Mouse (Mus musculus) MEL (cell line): Measurements from ENCODE around the gene Nabp2. TPM values are rescaled to one million over a fixed set of nuclear protein-coding genes. Genes with fewer than 3 reads are reported as not detected.

Experiments
- DNase-seq: peaks from one replicate; pipeline ENCODE4 v3.0.0; 2011; ENCODE audit warnings: low read depth, low spot score
- H3K27ac ChIP-seq: 2 replicates; pipeline ENCODE4 v1.5.1; 2012; ENCODE audit warnings: low read depth, mild to moderate bottlenecking, control low read depth, low read length, moderate library complexity; ENCODE audit not compliant: control insufficient read depth
- H3K27me3 ChIP-seq, 2 experiments: fragments of 150-350 bp in 1 of 2; sonication (generic) in 1 of 2; 2 replicates each; pipeline ENCODE4 v1.6.1; 2012; ENCODE audit warnings: low read length in 2 of 2, mild to moderate bottlenecking in 2 of 2, improper control_type of control experiment in 1 of 2, moderate library complexity in 1 of 2; ENCODE audit not compliant: insufficient read depth in 2 of 2, control insufficient read depth in 1 of 2
- H3K36me3 ChIP-seq, 2 experiments: 2 replicates each; pipeline ENCODE4 v1.6.1; 2012 to 2014; ENCODE audit warnings: low read length in 2 of 2, improper control_type of control experiment in 1 of 2, inconsistent platforms in 1 of 2, mild to moderate bottlenecking in 1 of 2; ENCODE audit not compliant: insufficient read depth in 2 of 2, control insufficient read depth in 1 of 2
- H3K4me1 ChIP-seq, 2 experiments: fragments of 150-350 bp in 1 of 2; sonication (generic) in 1 of 2; 2 replicates each; pipeline ENCODE4 v1.6.1; 2012; ENCODE audit warnings: low read length in 2 of 2, improper control_type of control experiment in 1 of 2, mild to moderate bottlenecking in 1 of 2; ENCODE audit not compliant: insufficient read depth in 2 of 2, control insufficient read depth in 1 of 2
- H3K4me3 ChIP-seq, 2 experiments: fragments of 150-350 bp in 1 of 2; sonication (generic) in 1 of 2; 2 replicates each; pipeline ENCODE4 v1.5.1; 2012; ENCODE audit warnings: low read depth in 2 of 2, low read length in 2 of 2, mild to moderate bottlenecking in 2 of 2, moderate library complexity in 2 of 2, control low read depth in 1 of 2, improper control_type of control experiment in 1 of 2; ENCODE audit not compliant: control insufficient read depth in 1 of 2, insufficient read depth in 1 of 2
- H3K79me2 ChIP-seq: 2 replicates; pipeline ENCODE4 v1.6.1; 2012; ENCODE audit warnings: mild to moderate bottlenecking, low read length, moderate library complexity; ENCODE audit not compliant: control insufficient read depth, poor library complexity, insufficient read depth
- H3K9ac ChIP-seq: 2 replicates; pipeline ENCODE4 v1.6.1; 2012; ENCODE audit warnings: low read depth, mild to moderate bottlenecking, control low read depth, low read length, moderate library complexity; ENCODE audit not compliant: control insufficient read depth, poor library complexity, severe bottlenecking
- H3K9me3 ChIP-seq: fragments of 150-350 bp; sonication (generic); replicated peaks from 2 replicates; pipeline ENCODE4 v1.6.1; 2012; ENCODE audit warnings: mild to moderate bottlenecking, low read length, improper control_type of control experiment, moderate library complexity; ENCODE audit not compliant: insufficient read depth
- CTCF ChIP-seq, 3 experiments: IDR thresholded peaks in 2 of 3; conservative IDR thresholded peaks in 1 of 3; 2 replicates each; pipeline ENCODE4 v1.5.1; 2011 to 2012; ENCODE audit warnings: low read length in 3 of 3, low read depth in 2 of 3, mild to moderate bottlenecking in 2 of 3, improper control_type of control experiment in 1 of 3, inconsistent platforms in 1 of 3, mixed read lengths in 1 of 3, moderate library complexity in 1 of 3; ENCODE audit not compliant: control insufficient read depth in 1 of 3, insufficient read depth in 1 of 3, poor library complexity in 1 of 3, severe bottlenecking in 1 of 3
- E2F4 ChIP-seq: IDR thresholded peaks from 2 replicates; pipeline ENCODE4 v1.6.1; 2011; ENCODE audit warnings: low read depth, low read length, improper control_type of control experiment, borderline replicate concordance
- ELF1 ChIP-seq: IDR thresholded peaks from 2 replicates; pipeline ENCODE4 v1.6.1; 2014; ENCODE audit warnings: low read depth, mild to moderate bottlenecking, inconsistent platforms, low read length, improper control_type of control experiment, moderate library complexity
- HCFC1 ChIP-seq: IDR thresholded peaks from 2 replicates; pipeline ENCODE4 v1.6.1; 2012; ENCODE audit warnings: low read depth, mild to moderate bottlenecking, inconsistent platforms, low read length, improper control_type of control experiment, moderate library complexity
- MAFK ChIP-seq: IDR thresholded peaks from 2 replicates; pipeline ENCODE4 v1.6.1; 2011; ENCODE audit warnings: low read depth, mild to moderate bottlenecking, low read length, improper control_type of control experiment, borderline replicate concordance
- MAX ChIP-seq: IDR thresholded peaks from 2 replicates; pipeline ENCODE4 v1.6.1; 2011; ENCODE audit warnings: low read length, improper control_type of control experiment
- MAZ ChIP-seq: IDR thresholded peaks from 2 replicates; pipeline ENCODE4 v1.6.1; 2012; ENCODE audit warnings: low read depth, mild to moderate bottlenecking, inconsistent platforms, low read length, improper control_type of control experiment
- MEF2A ChIP-seq: IDR thresholded peaks from 2 replicates; pipeline ENCODE4 v1.6.1; 2014; ENCODE audit warnings: low read depth, mild to moderate bottlenecking, inconsistent platforms, low read length, improper control_type of control experiment; ENCODE audit not compliant: poor library complexity, insufficient replicate concordance, severe bottlenecking; ENCODE audit errors: extremely low read depth
- MYC ChIP-seq: IDR thresholded peaks from 2 replicates; pipeline ENCODE4 v1.6.1; 2011; ENCODE audit warnings: low read depth, mild to moderate bottlenecking, low read length, improper control_type of control experiment, moderate library complexity
- NRF1 ChIP-seq: IDR thresholded peaks from 2 replicates; pipeline ENCODE4 v1.6.1; 2014; ENCODE audit warnings: low read depth, mild to moderate bottlenecking, inconsistent platforms, low read length, improper control_type of control experiment, moderate library complexity; ENCODE audit not compliant: poor library complexity, insufficient read depth, severe bottlenecking
- POLR2AphosphoS5 ChIP-seq: IDR thresholded peaks from 2 replicates; pipeline ENCODE4 v1.6.1; 2012; ENCODE audit warnings: low read depth, borderline replicate concordance, mild to moderate bottlenecking, inconsistent platforms, low read length, moderate library complexity, mixed read lengths
- SIN3A ChIP-seq: IDR thresholded peaks from 2 replicates; pipeline ENCODE4 v1.6.1; 2012; ENCODE audit warnings: low read length, improper control_type of control experiment, inconsistent platforms
- SMC3 ChIP-seq: IDR thresholded peaks from 2 replicates; pipeline ENCODE4 v1.6.1; 2011; ENCODE audit warnings: low read depth, low read length, improper control_type of control experiment
- TAL1 ChIP-seq: IDR thresholded peaks from 2 replicates; pipeline ENCODE4 v1.6.1; 2012; ENCODE audit warnings: mild to moderate bottlenecking, inconsistent platforms, low read length, moderate library complexity, mixed read lengths
- TCF12 ChIP-seq: IDR thresholded peaks from 2 replicates; pipeline ENCODE4 v1.6.1; 2014; ENCODE audit warnings: low read depth, mild to moderate bottlenecking, inconsistent platforms, low read length, improper control_type of control experiment, moderate library complexity
- UBTF ChIP-seq: IDR thresholded peaks from 2 replicates; pipeline ENCODE4 v1.6.1; 2012; ENCODE audit warnings: low read depth, mild to moderate bottlenecking, inconsistent platforms, low read length, improper control_type of control experiment, moderate library complexity, borderline replicate concordance; ENCODE audit not compliant: insufficient read depth
- USF2 ChIP-seq, 2 experiments: IDR thresholded peaks; 2 replicates each; pipeline ENCODE4 v1.6.1; 2011 to 2012; ENCODE audit warnings: improper control_type of control experiment in 2 of 2, low read length in 2 of 2, borderline replicate concordance in 1 of 2, inconsistent platforms in 1 of 2, low read depth in 1 of 2, mild to moderate bottlenecking in 1 of 2; ENCODE audit not compliant: insufficient read depth in 1 of 2
- ZC3H11A ChIP-seq: IDR thresholded peaks from 2 replicates; pipeline ENCODE4 v1.6.1; 2012; ENCODE audit warnings: low read depth, mild to moderate bottlenecking, inconsistent platforms, low read length, improper control_type of control experiment
- ZMIZ1 ChIP-seq: IDR thresholded peaks from 2 replicates; pipeline ENCODE4 v1.6.1; 2012; ENCODE audit warnings: low read depth, mild to moderate bottlenecking, inconsistent platforms, low read length, improper control_type of control experiment, moderate library complexity
- ZNF384 ChIP-seq: IDR thresholded peaks from 2 replicates; pipeline ENCODE4 v1.6.1; 2012; ENCODE audit warnings: low read depth, mild to moderate bottlenecking, inconsistent platforms, low read length, improper control_type of control experiment
- polyA plus RNA-seq, 2 experiments: library from polyadenylated mRNA; stranded (reverse) in 1 of 2; unstranded in 1 of 2; fragments of >175 nt in 1 of 2; fragments of >200 nt in 1 of 2; gene quantifications; 2 replicates each; pipeline versions ENCODE4 v1.2.1 to v1.2.4; 2012; ENCODE audit warnings: low replicate concordance in 2 of 2, low read depth in 1 of 2; ENCODE audit not compliant: insufficient read length in 2 of 2, insufficient read depth in 1 of 2, missing spikeins in 1 of 2
- total RNA-seq: library from RNA; depleted of rRNA; stranded (reverse); fragments of 300-350 nt; gene quantifications from 2 replicates; pipeline ENCODE4 v1.2.3, GENCODE M21; 2012

The Nabp2 gene
- total and polyA plus RNA-seq, 3 experiments: 33.7 to 249 (median 166) TPM

DNA sequence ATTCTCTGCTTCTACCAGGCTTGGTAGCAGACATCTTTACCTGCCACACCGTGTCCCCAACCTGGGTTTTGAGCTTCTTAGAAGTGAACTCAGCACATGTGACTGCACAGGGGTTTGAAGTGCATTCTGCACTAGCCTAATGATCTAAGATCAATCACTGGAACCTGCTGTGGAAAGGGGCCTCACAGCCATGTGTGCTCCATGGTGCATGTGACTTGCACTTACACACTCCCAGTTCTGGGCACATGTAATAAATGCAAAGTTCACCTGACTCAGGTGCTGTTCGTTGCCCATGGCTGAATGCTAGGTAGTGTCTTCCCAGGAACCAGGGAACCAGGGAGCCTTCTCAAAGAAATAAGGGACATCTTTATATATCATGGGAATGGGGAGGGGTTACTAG, 22.1 kb upstream of the Nabp2 start:
- Histone ChIP-seq H3K9ac (no peak overlapping the region), H3K79me2 (no peaks in the 10 kb centered on the region), H3K27ac (no peak overlapping the region), H3K36me3 (peaks cover 0 to 29% of the 10 kb centered on the region in 2 experiments; a peak in 2 of 4 replicates)
- no peak for DNase-seq
- no peak for TF ChIP-seq NRF1
- TF ChIP-seq MAX: no peak
- TF ChIP-seq E2F4: no peak
- no peak for TF ChIP-seq CTCF (IDR thresholded peaks at IDR 0.05 in 2 of 3, conservative IDR thresholded peaks at IDR 0.05 in 1 of 3; ENCODE audit: control insufficient read depth in 1 of 3, insufficient read depth in 1 of 3, low read depth in 2 of 3, low read length in 3 of 3, poor library complexity in 1 of 3, severe bottlenecking in 1 of 3)
- no peak for TF ChIP-seq TAL1
- TF ChIP-seq TCF12: no peak
- no peak for TF ChIP-seq SIN3A
- no peak for TF ChIP-seq MYC
- no peak for TF ChIP-seq SMC3
- no peak for TF ChIP-seq MAZ
- no peak for TF ChIP-seq MAFK
- TF ChIP-seq, all 39 proteins: peak for 0
- no peaks in the 10 kb centered on the region for H3K27me3 ChIP-seq
- H3K4me1 ChIP-seq: no peaks in the 10 kb centered on the region
- no peaks in the 10 kb centered on the region for H3K9me3 ChIP-seq
- H3K4me3 ChIP-seq: no peak overlapping the region

GRCm38 (mm10) chr10:128429454-128429853, 18.2 kb upstream of the Nabp2 start:
- H3K27ac ChIP-seq: no peak overlapping the region
- H3K79me2 ChIP-seq: no peaks in the 10 kb centered on the region
- H3K36me3 ChIP-seq: peaks cover 12 to 24% of the 10 kb centered on the region in 2 experiments
- TF ChIP-seq ZMIZ1 (no peak), MAX (no peak), MEF2A (no peak), ZC3H11A (no peak), TCF12 (no peak), HCFC1 (no peak), UBTF (no peak), POLR2AphosphoS5 (no peak), MAFK (no peak), USF2 (IDR thresholded peaks at IDR 0.05; ENCODE audit: borderline replicate concordance in 1 of 2, insufficient read depth in 1 of 2, low read depth in 1 of 2, low read length in 2 of 2) (no peak), ZNF384 (no peak), ELF1 (no peak)
- TF ChIP-seq, all 39 proteins: peak for 0
- DNase-seq: no peak
- Histone ChIP-seq H3K4me3 (no peak overlapping the region), H3K27me3 (no peaks in the 10 kb centered on the region), H3K4me1 (peaks cover 4 to 10% of the 10 kb centered on the region in 2 experiments; a peak in 3 of 4 replicates), H3K9me3 (no peaks in the 10 kb centered on the region), H3K9ac (no peak overlapping the region)
